Mouse (Mus musculus) embryonic facial prominence, embryonic 15.5 days (tissue): ENCODE measurements around the gene Fam57b. TPM values are rescaled to one million over a fixed set of nuclear protein-coding genes. Genes with fewer than 3 reads are reported as not detected.

Experiments used
- ATAC-seq: fragments of 200-750 bp; cut with Nextera tagmentation; 2 replicates; pipeline ENCODE4 v1.8.0; 2017; ENCODE audit warnings: low read depth, moderate TSS enrichment; ENCODE audit not compliant: insufficient number of reproducible peaks, low FRiP score, low TSS enrichment
- H3K27ac ChIP-seq: fragments of 300-500 bp; sonication (generic); replicated peaks from 2 replicates; pipeline ENCODE4 v1.5.1; 2015; ENCODE audit warnings: mild to moderate bottlenecking, inconsistent platforms
- H3K27me3 ChIP-seq: fragments of 300-500 bp; sonication (generic); 2 replicates; pipeline ENCODE4 v1.6.1; 2015; ENCODE audit warnings: inconsistent platforms
- H3K36me3 ChIP-seq: fragments of 300-500 bp; sonication (generic); 2 replicates; pipeline ENCODE4 v1.6.1; 2015; ENCODE audit warnings: mild to moderate bottlenecking, inconsistent platforms
- H3K4me1 ChIP-seq: fragments of 300-500 bp; sonication (generic); 2 replicates; pipeline ENCODE4 v1.6.1; 2015; ENCODE audit warnings: inconsistent platforms
- H3K4me2 ChIP-seq: fragments of 300-500 bp; sonication (generic); replicated peaks from 2 replicates; pipeline ENCODE4 v1.6.1; 2015; ENCODE audit warnings: mild to moderate bottlenecking, inconsistent platforms
- H3K4me3 ChIP-seq: fragments of 300-500 bp; sonication (generic); replicated peaks from 2 replicates; pipeline ENCODE4 v1.5.1; 2015; ENCODE audit warnings: mild to moderate bottlenecking, inconsistent platforms
- H3K9ac ChIP-seq: fragments of 300-500 bp; sonication (generic); 2 replicates; pipeline ENCODE4 v1.6.1; 2015; ENCODE audit warnings: inconsistent platforms
- H3K9me3 ChIP-seq: fragments of 300-500 bp; sonication (generic); replicated peaks from 2 replicates; pipeline ENCODE4 v1.6.1; 2016; ENCODE audit warnings: inconsistent platforms
- WGBS: fragments of 180-500 bp; shearing (Covaris S2); methylation state at CpG from one replicate; pipeline ENCODE4 v1.1.7; 2015; 5-methylcytosine and 5-hydroxymethylcytosine counted together
- polyA plus RNA-seq: library from polyadenylated mRNA; unstranded; fragments of >200 nt; fragmentation: Nextera tagmentation; extraction: Ambion mirVana; gene quantifications from 2 replicates; pipeline ENCODE4 v1.2.1, GENCODE M21; 2015

Fam57b gene
- polyA plus RNA-seq, 1 experiment from 2014 or later: 0.53 TPM

DNA sequence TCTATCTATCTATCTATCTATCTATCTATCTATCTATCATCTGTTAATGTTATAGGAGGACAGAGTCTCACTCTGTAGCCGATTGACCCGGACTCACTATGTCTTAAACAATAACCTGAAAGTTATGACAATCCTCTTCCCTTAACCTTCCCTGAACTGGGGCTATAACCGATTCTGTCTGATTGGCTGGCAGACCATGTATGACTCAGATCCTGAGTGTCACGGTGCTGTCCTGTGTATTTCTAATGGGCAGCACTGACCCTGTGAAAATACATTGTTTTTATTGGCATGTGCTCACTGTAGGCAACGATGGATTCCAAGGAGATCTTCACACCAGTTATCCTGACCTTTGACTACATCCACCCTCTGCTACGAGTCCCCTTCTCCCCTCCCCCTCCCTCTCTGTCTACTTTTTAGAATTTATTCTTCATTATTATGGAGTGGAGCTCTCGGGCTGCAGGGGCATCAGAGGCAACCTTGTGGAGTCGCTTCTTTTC is 18.3 kb downstream of the Fam57b start:
- no peak overlapping the region for H3K27ac ChIP-seq
- H3K4me1 ChIP-seq: no peaks in the 10 kb centered on the region
- H3K4me2 ChIP-seq: no peak overlapping the region
- no peak overlapping the region for H3K4me3 ChIP-seq
- no peak for ATAC-seq
- H3K27me3 ChIP-seq: no peaks in the 10 kb centered on the region
- H3K36me3 ChIP-seq: no peaks in the 10 kb centered on the region
- H3K9me3 ChIP-seq: no peaks in the 10 kb centered on the region
- WGBS: 71% methylated on average over 8 of the region's 8 CpGs
- H3K9ac ChIP-seq: no peak overlapping the region

DNA sequence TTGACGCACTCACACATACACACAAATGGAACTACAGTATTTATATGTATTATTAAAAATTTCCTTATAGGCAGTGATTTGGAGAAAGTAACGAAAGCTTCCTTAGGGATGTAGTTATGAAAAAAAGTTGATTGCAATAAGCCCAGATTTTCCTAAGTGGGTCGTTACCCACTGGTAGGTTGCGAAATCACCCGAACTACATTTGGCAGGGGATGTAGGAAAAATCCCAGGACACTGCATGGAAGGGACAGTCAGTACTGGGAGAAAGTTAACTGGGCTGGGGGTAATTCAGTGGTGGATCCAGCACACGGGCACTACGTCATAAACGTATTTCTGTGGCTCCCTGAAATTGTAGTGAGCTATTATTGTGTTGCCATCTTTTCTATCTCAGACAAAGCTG is 19.0 kb downstream of the Fam57b start:
- no peak overlapping the region for H3K9ac ChIP-seq
- no peak for ATAC-seq
- H3K36me3 ChIP-seq: no peaks in the 10 kb centered on the region
- no peak overlapping the region for H3K27ac ChIP-seq
- no peak overlapping the region for H3K4me2 ChIP-seq
- no peak overlapping the region for H3K4me3 ChIP-seq
- H3K27me3 ChIP-seq: no peaks in the 10 kb centered on the region
- H3K4me1 ChIP-seq: no peaks in the 10 kb centered on the region
- 81% methylated on average over 8 of the region's 8 CpGs for WGBS
- H3K9me3 ChIP-seq: no peaks in the 10 kb centered on the region

DNA sequence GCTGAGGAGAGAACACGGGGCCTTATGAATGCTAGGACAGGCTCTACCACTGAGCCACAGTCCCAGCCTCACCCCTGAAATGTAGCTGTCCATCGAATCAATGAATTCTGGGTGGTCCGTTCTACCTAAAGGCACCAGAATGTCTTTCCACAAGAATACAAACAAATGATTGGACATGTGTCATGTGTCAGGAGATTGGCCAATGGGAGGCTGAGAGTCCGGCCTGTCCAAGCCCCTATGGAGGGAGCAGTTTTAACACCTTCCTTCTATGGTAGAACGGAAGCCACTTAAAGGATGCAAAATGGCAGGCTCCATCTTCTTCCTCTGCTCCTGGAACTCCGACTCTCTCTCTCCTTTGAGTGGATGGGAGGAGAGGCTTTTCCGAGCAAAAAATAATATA is 20.1 kb downstream of the Fam57b start:
- 83% methylated on average over 7 of the region's 7 CpGs for WGBS
- H3K4me3 ChIP-seq: no peak overlapping the region
- no peak overlapping the region for H3K27ac ChIP-seq
- H3K4me1 ChIP-seq: peaks cover 3% of the 10 kb centered on the region
- no peaks in the 10 kb centered on the region for H3K9me3 ChIP-seq
- no peak overlapping the region for H3K9ac ChIP-seq
- no peak for ATAC-seq
- no peaks in the 10 kb centered on the region for H3K36me3 ChIP-seq
- H3K4me2 ChIP-seq: no peak overlapping the region
- peaks cover 8% of the 10 kb centered on the region for H3K27me3 ChIP-seq

DNA sequence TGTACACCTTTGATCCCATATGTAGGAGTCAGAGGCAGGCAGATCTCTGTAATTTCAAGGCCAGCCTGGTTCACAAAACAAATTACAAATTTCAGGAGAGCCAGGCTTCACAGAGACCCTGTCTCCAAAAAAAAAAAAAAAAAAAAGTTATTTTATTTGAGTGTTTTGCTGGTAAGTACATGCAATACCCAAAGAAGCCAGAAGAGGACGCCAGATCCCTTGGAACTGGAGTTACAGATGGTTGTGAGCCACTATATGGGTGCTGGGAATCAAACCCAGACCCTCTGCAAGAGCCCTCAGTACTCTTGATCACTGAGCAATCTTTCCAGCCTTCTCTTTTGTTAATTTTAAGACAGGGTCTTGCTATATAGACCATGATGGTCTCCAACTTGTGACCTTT is 21.4 kb downstream of the Fam57b start:
- 25% methylated on average over 1 of the region's 1 CpGs for WGBS

DNA sequence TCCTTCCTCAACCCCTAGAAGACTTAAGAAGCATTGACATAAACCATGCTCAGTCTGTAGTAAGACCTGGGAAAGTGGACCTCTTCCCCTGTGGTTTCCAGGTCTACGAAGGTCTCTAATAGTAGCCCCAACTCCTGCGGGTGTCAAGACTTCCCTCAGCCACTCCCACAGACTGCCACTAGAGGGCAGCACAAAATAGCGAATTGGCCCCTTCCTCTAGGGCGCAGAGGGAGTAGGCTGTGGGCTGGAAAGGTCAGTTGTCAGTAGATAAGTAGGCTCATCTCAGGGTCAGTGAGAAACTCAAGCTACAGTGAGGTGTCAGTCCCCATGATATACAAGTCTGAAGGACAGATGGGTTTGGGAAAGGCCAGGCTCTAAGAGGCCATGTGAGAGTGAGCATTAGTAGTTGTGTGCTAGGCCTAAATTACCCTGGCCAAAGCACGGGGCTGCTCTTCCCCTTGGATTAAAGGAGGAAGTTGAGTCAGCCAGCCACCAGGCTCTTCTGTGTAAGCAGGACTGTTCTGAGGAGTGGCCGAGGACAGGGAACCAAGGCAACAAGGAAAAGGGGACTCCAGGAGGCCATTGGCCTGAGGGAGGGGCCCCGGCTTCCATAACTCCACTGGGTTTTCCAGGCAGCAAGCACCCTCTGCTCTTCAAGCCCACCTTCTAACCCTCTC is 24.5 kb downstream of the Fam57b start:
- Histone ChIP-seq H3K4me1 (peaks cover 13% of the 10 kb centered on the region), H3K27me3 (peaks cover 40% of the 10 kb centered on the region), H3K4me3 (no peak overlapping the region), H3K36me3 (no peaks in the 10 kb centered on the region), H3K27ac (no peak overlapping the region), H3K4me2 (no peak overlapping the region), H3K9me3 (no peaks in the 10 kb centered on the region), H3K9ac (no peak overlapping the region)
- WGBS: 24% methylated on average over 7 of the region's 7 CpGs
- 0 out of 2 replicates have a peak, but pooled peaks have one; percentile 25 for ATAC-seq

More for the DNA sequence above, 21.4 kb downstream of the Fam57b start:
- Histone ChIP-seq H3K9ac (no peak overlapping the region), H3K4me3 (no peak overlapping the region), H3K4me1 (peaks cover 13% of the 10 kb centered on the region), H3K4me2 (no peak overlapping the region), H3K9me3 (no peaks in the 10 kb centered on the region), H3K27me3 (peaks cover 18% of the 10 kb centered on the region), H3K36me3 (no peaks in the 10 kb centered on the region), H3K27ac (no peak overlapping the region)
- no peak for ATAC-seq

DNA sequence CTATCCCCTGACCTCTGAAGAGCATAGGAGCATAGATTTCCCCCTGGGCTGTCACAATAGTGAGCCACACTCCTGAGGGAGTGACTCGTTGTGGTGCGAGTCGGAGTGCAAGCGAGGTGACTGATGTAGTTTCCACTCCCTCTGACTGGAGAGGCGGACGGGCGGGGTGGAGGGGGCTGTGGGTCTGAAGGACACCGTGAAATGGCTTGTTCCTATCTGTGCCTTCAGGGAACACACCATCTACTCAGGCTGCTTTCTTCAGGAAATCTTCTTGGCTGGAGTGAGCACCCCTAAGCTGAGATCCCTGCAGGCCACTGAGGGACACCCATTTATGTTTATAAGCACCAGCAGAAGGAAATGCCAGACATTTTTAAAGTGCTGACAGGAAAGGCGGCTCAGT is 25.3 kb downstream of the Fam57b start:
- ATAC-seq: no peak
- no peak overlapping the region for H3K9ac ChIP-seq
- H3K27ac ChIP-seq: no peak overlapping the region
- peaks cover 13% of the 10 kb centered on the region for H3K4me1 ChIP-seq
- H3K4me3 ChIP-seq: no peak overlapping the region
- H3K4me2 ChIP-seq: peak overlapping the region; percentile 47; the same call in 1 of the 2 replicates
- no peaks in the 10 kb centered on the region for H3K9me3 ChIP-seq
- no peaks in the 10 kb centered on the region for H3K36me3 ChIP-seq
- peaks cover 40% of the 10 kb centered on the region for H3K27me3 ChIP-seq
- WGBS: 16% methylated on average over 9 of the region's 9 CpGs

DNA sequence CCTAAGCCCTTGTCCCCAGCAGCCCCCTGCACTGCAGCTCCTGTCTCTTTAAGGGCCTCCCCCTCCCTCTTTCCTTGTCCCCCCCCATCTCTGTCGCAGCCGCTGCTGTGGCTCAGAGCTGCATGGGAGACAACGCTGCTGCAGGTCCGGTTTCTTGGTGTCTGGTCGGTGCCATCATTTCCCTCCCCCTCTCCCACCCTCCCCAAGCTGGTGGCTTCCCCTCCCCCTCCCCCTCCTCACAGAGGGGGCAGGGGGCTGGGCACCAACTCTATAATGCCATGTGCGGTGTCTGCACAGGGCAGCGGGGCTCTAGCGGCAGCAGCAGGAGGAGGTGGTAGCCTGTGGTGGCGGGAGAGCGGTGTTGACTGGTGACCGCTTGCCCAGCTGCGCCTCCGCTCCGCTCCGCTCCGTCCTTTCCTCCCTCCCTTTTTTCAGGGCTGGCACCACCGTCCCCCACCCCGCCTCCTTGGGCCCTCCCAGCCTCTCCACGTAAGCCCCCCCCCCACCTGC is 25.8 kb downstream of the Fam57b start:
- Histone ChIP-seq H3K36me3 (no peaks in the 10 kb centered on the region), H3K9me3 (no peaks in the 10 kb centered on the region), H3K4me3 (peak overlapping the region; percentile 32), H3K27me3 (peaks cover 40% of the 10 kb centered on the region), H3K4me1 (peaks cover 13% of the 10 kb centered on the region), H3K4me2 (peak overlapping the region; percentile 47), H3K9ac (no peak overlapping the region), H3K27ac (no peak overlapping the region)
- 1% methylated on average over 17 of the region's 19 CpGs for WGBS
- 0 out of 2 replicates have a peak, but pooled peaks have one; percentile 6 for ATAC-seq

DNA sequence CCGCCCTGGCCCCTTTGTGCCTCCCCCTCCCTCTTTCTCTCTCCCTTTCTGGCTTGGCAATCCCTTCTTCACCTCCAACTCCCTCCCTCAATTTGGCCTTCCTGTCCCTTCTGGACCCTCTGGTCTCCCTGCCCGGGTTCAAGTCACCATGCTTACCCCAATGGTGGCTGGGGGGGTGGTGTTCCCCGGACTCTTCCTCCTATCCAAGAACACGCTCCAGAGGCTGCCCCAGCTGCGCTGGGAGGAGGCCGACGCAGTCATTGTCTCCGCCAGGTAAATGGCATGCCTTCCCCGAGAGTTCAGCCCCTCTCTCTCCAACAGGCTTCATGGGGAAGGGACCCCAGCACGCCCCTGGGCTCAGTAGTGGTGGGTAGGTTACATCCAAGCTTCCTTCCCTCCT is 26.5 kb downstream of the Fam57b start:
- Histone ChIP-seq H3K9me3 (no peaks in the 10 kb centered on the region), H3K27ac (no peak overlapping the region), H3K36me3 (no peaks in the 10 kb centered on the region), H3K4me1 (peaks cover 13% of the 10 kb centered on the region), H3K27me3 (peaks cover 40% of the 10 kb centered on the region), H3K9ac (no peak overlapping the region), H3K4me2 (no peak overlapping the region), H3K4me3 (no peak overlapping the region)
- WGBS: 13% methylated on average over 10 of the region's 10 CpGs
- ATAC-seq: no peak

DNA sequence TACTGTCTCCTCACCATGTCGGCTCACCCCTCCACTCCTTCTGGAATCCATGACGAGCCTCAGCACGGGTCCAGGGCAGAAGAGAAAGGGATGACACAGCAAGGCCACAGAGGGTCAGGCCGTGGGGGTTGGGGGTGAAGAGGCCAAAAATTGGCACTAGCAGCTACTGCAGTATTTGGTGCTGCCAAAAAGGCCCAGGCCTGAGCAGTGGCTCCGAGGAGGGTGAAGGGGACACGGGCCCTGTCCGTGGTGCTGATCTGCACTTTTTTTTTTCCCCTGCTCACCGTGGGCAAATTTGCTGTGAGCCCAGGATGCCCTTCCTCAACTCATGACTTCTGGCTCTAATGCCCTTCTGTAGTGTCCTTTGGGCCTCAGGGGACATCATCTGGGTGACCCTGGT is 27.9 kb downstream of the Fam57b start:
- H3K4me3 ChIP-seq: no peak overlapping the region
- no peaks in the 10 kb centered on the region for H3K36me3 ChIP-seq
- peaks cover 44% of the 10 kb centered on the region for H3K27me3 ChIP-seq
- H3K4me2 ChIP-seq: no peak overlapping the region
- WGBS: 16% methylated on average over 8 of the region's 8 CpGs
- no peak for ATAC-seq
- H3K4me1 ChIP-seq: peaks cover 13% of the 10 kb centered on the region
- no peak overlapping the region for H3K9ac ChIP-seq
- no peak overlapping the region for H3K27ac ChIP-seq
- H3K9me3 ChIP-seq: no peaks in the 10 kb centered on the region

DNA sequence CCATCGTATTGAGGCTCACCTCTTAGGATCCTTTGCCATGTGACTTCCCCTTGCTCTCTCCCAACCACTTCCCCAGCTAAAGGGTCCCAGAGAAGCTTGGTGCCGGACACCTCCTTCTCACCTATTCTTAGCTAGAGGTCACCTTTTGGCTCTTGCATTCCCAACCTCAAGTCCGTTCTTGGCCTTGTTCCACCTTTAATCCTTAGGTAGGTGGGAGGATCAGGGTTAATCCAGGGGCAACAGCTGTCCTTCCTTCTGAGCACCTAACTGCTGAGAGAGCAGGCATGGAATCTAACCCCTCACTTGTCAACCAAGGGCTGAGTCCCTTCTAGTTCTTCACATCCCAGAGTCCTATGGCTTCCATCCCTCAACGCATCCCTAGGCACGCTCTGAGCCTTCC is 28.5 kb downstream of the Fam57b start:
- Histone ChIP-seq H3K4me2 (no peak overlapping the region), H3K27me3 (peaks cover 44% of the 10 kb centered on the region), H3K27ac (no peak overlapping the region), H3K9me3 (no peaks in the 10 kb centered on the region), H3K4me1 (peaks cover 13% of the 10 kb centered on the region), H3K9ac (no peak overlapping the region), H3K36me3 (no peaks in the 10 kb centered on the region), H3K4me3 (no peak overlapping the region)
- 72% methylated on average over 5 of the region's 5 CpGs for WGBS
- ATAC-seq: no peak

DNA sequence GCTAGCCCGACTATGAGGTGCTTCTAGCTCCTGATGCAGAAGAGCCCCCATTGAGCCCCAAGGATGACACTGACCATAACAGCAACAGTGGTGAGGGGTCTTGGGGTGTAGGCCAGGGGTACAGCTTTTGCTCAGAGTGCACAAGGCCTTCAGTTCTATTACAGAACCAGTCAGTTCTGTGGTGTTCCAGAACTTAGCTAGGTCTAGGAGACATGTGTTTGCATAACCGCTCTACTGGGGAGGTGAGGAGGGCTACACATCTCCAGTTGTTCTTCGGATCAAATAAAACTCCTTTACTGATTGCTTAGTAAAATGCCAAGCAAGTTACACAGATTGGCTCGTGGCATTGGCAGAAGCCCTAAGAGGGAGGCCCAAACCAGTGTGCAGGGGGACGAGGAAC is 34.1 kb downstream of the Fam57b start, which contains the start of gene 4930451I11Rik:
Gene 4930451I11Rik (minus strand): TSS at position 101 of the 400 bp plus-strand sequence.
- H3K4me3 ChIP-seq: peak within 1 kb of the TSS; percentile 24
- H3K36me3 ChIP-seq: no peaks in the 10 kb centered on the region
- H3K4me2 ChIP-seq: peak within 1 kb of the TSS; percentile 40
- H3K9me3 ChIP-seq: no peaks in the 10 kb centered on the region
- H3K9ac ChIP-seq: no peak within 1 kb of the TSS
- no peak for ATAC-seq
- no peak within 1 kb of the TSS for H3K27ac ChIP-seq
- 55% methylated on average over 5 of the region's 5 CpGs for WGBS
- peaks cover 5% of the 10 kb centered on the region; the same call in 1 of the 2 replicates for H3K4me1 ChIP-seq
- peaks cover 5% of the 10 kb centered on the region; the same call in 1 of the 2 replicates for H3K27me3 ChIP-seq
